ENCODE assay signal across 8 mouse cellular contexts in genomic region chr11:97406094-97406951, GRCm38 (mm10). TPM values are rescaled to one million over a fixed set of nuclear protein-coding genes. Genes with fewer than 3 reads are reported as not detected.
A peak's percentile ranks its signal among the peaks of the same experiment; 100 is the strongest.
DNase-seq lines count a peak whose midpoint lies in the region; ATAC-seq and TF ChIP-seq lines count a peak whose summit lies in the region.

No protein-coding gene starts in this region.

- H3K9ac ChIP-seq in midbrain, embryonic 13.5 days (replicated peaks) = peak overlapping the region; percentile 81; the same call in 1 of the 2 replicates
- peak overlapping the region; percentile 76 for H3K9ac ChIP-seq in forebrain, postnatal 0 days
- peak overlapping the region; percentile 67 for H3K9ac ChIP-seq in hindbrain, postnatal 0 days (replicated peaks; ENCODE audit: low read length)
- peak overlapping the region; percentile 12; the same call in 1 of the 2 replicates for H3K9ac ChIP-seq in midbrain, embryonic 14.5 days (replicated peaks; ENCODE audit: low read length)

- no peak for ATAC-seq in midbrain, embryonic 13.5 days
- no peak for ATAC-seq in forebrain, postnatal 0 days
- no peak for ATAC-seq in hindbrain, postnatal 0 days
- no peak for ATAC-seq in midbrain, embryonic 14.5 days (ENCODE audit: low FRiP score, low TSS enrichment)

- peak overlapping the region; percentile 95 for H3K4me2 ChIP-seq in midbrain, embryonic 13.5 days (replicated peaks)
- H3K4me2 ChIP-seq in forebrain, postnatal 0 days (ENCODE audit: low read depth) = peak overlapping the region; percentile 84
- peak overlapping the region; percentile 65 for H3K4me2 ChIP-seq in hindbrain, postnatal 0 days (ENCODE audit: low read depth, low read length)
- peak overlapping the region; percentile 97 for H3K4me2 ChIP-seq in midbrain, embryonic 14.5 days (ENCODE audit: low read length)

- 59% methylated on average over 10 of the region's 10 CpGs for WGBS in midbrain, embryonic 13.5 days
- 64% methylated on average over 10 of the region's 10 CpGs for WGBS in midbrain, embryonic 10.5 days
- WGBS in forebrain, postnatal 0 days = 62% methylated on average over 10 of the region's 10 CpGs
- WGBS in hindbrain, postnatal 0 days = 52% methylated on average over 10 of the region's 10 CpGs
- 64% methylated on average over 10 of the region's 10 CpGs for WGBS in midbrain, embryonic 14.5 days

- H3K4me3 ChIP-seq in midbrain, embryonic 13.5 days (replicated peaks) = 0 out of 2 replicates have a peak overlapping the region, but pooled peaks have one; percentile 61
- H3K4me3 ChIP-seq in midbrain, embryonic 10.5 days = no peak overlapping the region
- peak overlapping the region; percentile 67; the same call in 1 of the 2 replicates for H3K4me3 ChIP-seq in forebrain, postnatal 0 days (ENCODE audit: low read depth, low read length)
- peak overlapping the region; percentile 41 for H3K4me3 ChIP-seq in hindbrain, postnatal 0 days (ENCODE audit: low read length)
- no peak overlapping the region for H3K4me3 ChIP-seq in midbrain, embryonic 14.5 days (replicated peaks; ENCODE audit: low read depth, low read length)

- no peaks in the 10 kb centered on the region for H3K36me3 ChIP-seq in midbrain, embryonic 13.5 days
- no peaks in the 10 kb centered on the region for H3K36me3 ChIP-seq in midbrain, embryonic 10.5 days
- H3K36me3 ChIP-seq in forebrain, postnatal 0 days (ENCODE audit: insufficient read depth) = 0 out of 2 replicates have a peak, but pooled peaks cover 4% of the 10 kb centered on the region
- no peaks in the 10 kb centered on the region for H3K36me3 ChIP-seq in hindbrain, postnatal 0 days (ENCODE audit: insufficient read depth, low read length)
- no peaks in the 10 kb centered on the region for H3K36me3 ChIP-seq in midbrain, embryonic 14.5 days (ENCODE audit: control insufficient read depth, insufficient read depth, low read length)

- H3K27me3 ChIP-seq in midbrain, embryonic 13.5 days = peaks cover 21% of the 10 kb centered on the region
- H3K27me3 ChIP-seq in midbrain, embryonic 10.5 days (ENCODE audit: low read depth, poor library complexity, severe bottlenecking) = peaks cover 83% of the 10 kb centered on the region
- H3K27me3 ChIP-seq in forebrain, postnatal 0 days (ENCODE audit: insufficient read depth, low read length) = no peaks in the 10 kb centered on the region
- H3K27me3 ChIP-seq in hindbrain, postnatal 0 days (ENCODE audit: insufficient read depth, low read length) = no peaks in the 10 kb centered on the region
- H3K27me3 ChIP-seq in midbrain, embryonic 14.5 days (ENCODE audit: control insufficient read depth, insufficient read depth, low read length) = no peaks in the 10 kb centered on the region; the same call in 1 of the 2 replicates

- TF ChIP-seq CTCF in forebrain, postnatal 0 days (IDR thresholded peaks at IDR 0.05; ENCODE audit: low read depth) = no peak
- TF ChIP-seq CTCF in hindbrain, postnatal 0 days (IDR thresholded peaks at IDR 0.05; ENCODE audit: low read depth) = no peak

- DNase-seq in midbrain, embryonic 10.5 days (ENCODE audit: low spot score) = no peak
- no peak for DNase-seq in forebrain, postnatal 0 days
- peak; percentile 21 for DNase-seq in hindbrain, postnatal 0 days (ENCODE audit: low spot score)
- DNase-seq in midbrain, embryonic 14.5 days = no peak
- no peak for DNase-seq in frontal cortex, postnatal 36 days (ENCODE audit: low spot score in 2 of 2)
- DNase-seq in lung, postnatal 4 days = no peak
- DNase-seq in yolk sac, embryonic 10.5 days (ENCODE audit: low spot score) = no peak

- no peaks in the 10 kb centered on the region for H3K9me3 ChIP-seq in midbrain, embryonic 13.5 days
- no peaks in the 10 kb centered on the region for H3K9me3 ChIP-seq in midbrain, embryonic 10.5 days (replicated peaks)
- no peaks in the 10 kb centered on the region for H3K9me3 ChIP-seq in forebrain, postnatal 0 days (ENCODE audit: low read length)
- H3K9me3 ChIP-seq in hindbrain, postnatal 0 days (ENCODE audit: low read length) = no peaks in the 10 kb centered on the region
- H3K9me3 ChIP-seq in midbrain, embryonic 14.5 days (ENCODE audit: control insufficient read depth, low read length) = no peaks in the 10 kb centered on the region

- peaks cover 35% of the 10 kb centered on the region for H3K4me1 ChIP-seq in midbrain, embryonic 13.5 days (replicated peaks)
- peaks cover 48% of the 10 kb centered on the region for H3K4me1 ChIP-seq in midbrain, embryonic 10.5 days
- H3K4me1 ChIP-seq in forebrain, postnatal 0 days (ENCODE audit: insufficient read depth) = peaks cover 20% of the 10 kb centered on the region
- H3K4me1 ChIP-seq in hindbrain, postnatal 0 days (ENCODE audit: insufficient read depth, low read length) = peaks cover 17% of the 10 kb centered on the region
- H3K4me1 ChIP-seq in midbrain, embryonic 14.5 days (ENCODE audit: control insufficient read depth, insufficient read depth, low read length) = peaks cover 20% of the 10 kb centered on the region

- no peak overlapping the region for H3K27ac ChIP-seq in midbrain, embryonic 13.5 days
- no peak overlapping the region for H3K27ac ChIP-seq in midbrain, embryonic 10.5 days (replicated peaks)
- H3K27ac ChIP-seq in forebrain, postnatal 0 days (ENCODE audit: low read depth, low read length) = peak overlapping the region; percentile 45; the same call in 1 of the 2 replicates
- peak overlapping the region; percentile 65; the same call in 1 of the 2 replicates for H3K27ac ChIP-seq in hindbrain, postnatal 0 days
- no peak overlapping the region for H3K27ac ChIP-seq in midbrain, embryonic 14.5 days (replicated peaks; ENCODE audit: low read depth, low read length)

RNA-seq across cellular contexts. Expression of gene Arhgap23, which starts 9.0 kb away (rescaled TPM):
- 5.1 and 6.5 TPM in 2 replicates for polyA plus RNA-seq in midbrain, embryonic 13.5 days (2015; fragmentation: Nextera tagmentation; extraction: Ambion mirVana)
- 1.9 and 2.3 TPM in 2 replicates for polyA plus RNA-seq in midbrain, embryonic 10.5 days (2016; fragmentation: Nextera tagmentation; extraction: Ambion mirVana)
- total RNA-seq in forebrain, postnatal 0 days (2014; rRNA removed) = 52.7 and 52.9 TPM in 2 replicates
- 7.0 and 10.2 TPM in 2 replicates for polyA plus RNA-seq in forebrain, postnatal 0 days (2015; fragmentation: Nextera tagmentation; extraction: Ambion mirVana)
- 75.2 and 86.8 TPM in 2 replicates for total RNA-seq in hindbrain, postnatal 0 days (2014; rRNA removed)
- polyA plus RNA-seq in hindbrain, postnatal 0 days (2015; fragmentation: Nextera tagmentation; extraction: Ambion mirVana) = 7.3 and 7.7 TPM in 2 replicates
- 7.8 and 13.1 TPM in 2 replicates for polyA plus RNA-seq in midbrain, embryonic 14.5 days (2014; fragmentation: Nextera tagmentation; extraction: Ambion mirVana)

RNA-seq across cellular contexts. Expression of gene Socs7, which starts 44.0 kb away (rescaled TPM):
- polyA plus RNA-seq in midbrain, embryonic 13.5 days (2015; fragmentation: Nextera tagmentation; extraction: Ambion mirVana) = 8.8 and 9.4 TPM in 2 replicates
- 3.6 and 4.6 TPM in 2 replicates for polyA plus RNA-seq in midbrain, embryonic 10.5 days (2016; fragmentation: Nextera tagmentation; extraction: Ambion mirVana)
- total RNA-seq in forebrain, postnatal 0 days (2014; rRNA removed) = 54.9 and 64.3 TPM in 2 replicates
- 5.3 and 6.4 TPM in 2 replicates for polyA plus RNA-seq in forebrain, postnatal 0 days (2015; fragmentation: Nextera tagmentation; extraction: Ambion mirVana)
- 49.5 and 59.0 TPM in 2 replicates for total RNA-seq in hindbrain, postnatal 0 days (2014; rRNA removed)
- polyA plus RNA-seq in hindbrain, postnatal 0 days (2015; fragmentation: Nextera tagmentation; extraction: Ambion mirVana) = 5.5 and 5.9 TPM in 2 replicates
- polyA plus RNA-seq in midbrain, embryonic 14.5 days (2014; fragmentation: Nextera tagmentation; extraction: Ambion mirVana) = 6.9 and 10.4 TPM in 2 replicates

RNA-seq across cellular contexts. Expression of gene Gpr179, which starts 54.4 kb away (rescaled TPM):
- 0.39 and 0.48 TPM in 2 replicates for polyA plus RNA-seq in midbrain, embryonic 13.5 days (2015; fragmentation: Nextera tagmentation; extraction: Ambion mirVana)
- 0.05 and 0.09 TPM in 2 replicates for polyA plus RNA-seq in midbrain, embryonic 10.5 days (2016; fragmentation: Nextera tagmentation; extraction: Ambion mirVana)
- total RNA-seq in forebrain, postnatal 0 days (2014; rRNA removed) = 0.46 and 0.62 TPM in 2 replicates
- polyA plus RNA-seq in forebrain, postnatal 0 days (2015; fragmentation: Nextera tagmentation; extraction: Ambion mirVana) = 0.21 and 0.45 TPM in 2 replicates
- total RNA-seq in hindbrain, postnatal 0 days (2014; rRNA removed) = 1.8 and 1.9 TPM in 2 replicates
- 0.61 and 1.0 TPM in 2 replicates for polyA plus RNA-seq in hindbrain, postnatal 0 days (2015; fragmentation: Nextera tagmentation; extraction: Ambion mirVana)
- 0.30 and 0.36 TPM in 2 replicates for polyA plus RNA-seq in midbrain, embryonic 14.5 days (2014; fragmentation: Nextera tagmentation; extraction: Ambion mirVana)

Comparison
In these comparisons a context has a peak if more than half of its experiments do, and no peak if none do; other contexts are left out.
1. H3K4me3 ChIP-seq: peak in midbrain, embryonic 13.5 days (single experiment), forebrain, postnatal 0 days (single experiment) and hindbrain, postnatal 0 days (single experiment); none in midbrain, embryonic 10.5 days (single experiment) and midbrain, embryonic 14.5 days (single experiment).
2. H3K27ac ChIP-seq: peak in forebrain, postnatal 0 days (single experiment) and hindbrain, postnatal 0 days (single experiment); none in midbrain, embryonic 13.5 days (single experiment), midbrain, embryonic 10.5 days (single experiment) and midbrain, embryonic 14.5 days (single experiment).
3. H3K9ac ChIP-seq: peak in every context shown above with its lines; median percentile 81 in midbrain, embryonic 13.5 days; 76 in forebrain, postnatal 0 days; 67 in hindbrain, postnatal 0 days; 12 in midbrain, embryonic 14.5 days.
4. Peak in every context shown above with its lines, with median percentiles within 50 percentile points of each other: H3K4me2 ChIP-seq.